Comparison of ENCODE assay signal across 9 mouse cellular contexts in genomic region chr13:47224648-47225323, GRCm38 (mm10).
DNase-seq lines count a peak whose midpoint lies in the region; ATAC-seq and TF ChIP-seq lines count a peak whose summit lies in the region.
"Had no signal": no experiment of that assay in that cellular context is flagged by ENCODE, and none has a peak within 500 bp of the region (broad histone marks: within the 10 kb centered on the region; RNA-seq: fewer than 3 reads in every experiment).

No protein-coding gene starts in this region.

- H3K4me2 ChIP-seq in kidney, postnatal 0 days (ENCODE audit: low read length), result no peak overlapping the region

- H3K9ac ChIP-seq in liver, adult 2 months (ENCODE audit: low read depth, low read length), result peak overlapping the region; percentile 11; the same call in 1 of the 2 replicates
- H3K9ac ChIP-seq in kidney, postnatal 0 days (ENCODE audit: low read depth, low read length), result no peak overlapping the region

- peak overlapping the region; percentile 87 for H3K27ac ChIP-seq in liver, adult 2 months (replicated peaks; ENCODE audit: insufficient read depth, low read depth, low read length)
- H3K27ac ChIP-seq in kidney, postnatal 0 days, result no peak overlapping the region
- peak overlapping the region; percentile 45 for H3K27ac ChIP-seq in small intestine, adult 2 months (ENCODE audit: insufficient read depth, low read depth, low read length)

- no peak for TF ChIP-seq CTCF in liver, adult 2 months (IDR thresholded peaks at IDR 0.05; ENCODE audit: low read depth, low read length)
- no peak for TF ChIP-seq CTCF in kidney, postnatal 0 days (IDR thresholded peaks at IDR 0.05; ENCODE audit: low read depth)
- no peak for TF ChIP-seq CTCF in small intestine, adult 2 months (IDR thresholded peaks at IDR 0.05; ENCODE audit: extremely low read depth, insufficient read length, insufficient replicate concordance, low read depth, low read length)

- peaks cover 30% of the 10 kb centered on the region; the same call in 1 of the 2 replicates for H3K36me3 ChIP-seq in liver, adult 2 months (ENCODE audit: control insufficient read depth, insufficient read depth, low read length)
- H3K36me3 ChIP-seq in kidney, postnatal 0 days (ENCODE audit: insufficient read depth, low read length), result no peaks in the 10 kb centered on the region
- 0 out of 2 replicates have a peak, but pooled peaks cover 3% of the 10 kb centered on the region for H3K36me3 ChIP-seq in small intestine, adult 2 months (ENCODE audit: control insufficient read depth, insufficient read depth, low read length)

- DNase-seq in adrenal gland, adult (ENCODE audit: inconsistent age in 2 of 2, low spot score in 1 of 2), result peak; percentile 34 to 52
- no peak for DNase-seq in adrenal gland, adult 8-10 months
- DNase-seq in liver, adult 2 months (ENCODE audit: extremely low read depth, low read depth, low spot score), result no peak
- no peak for DNase-seq in liver
- peak; percentile 54 for DNase-seq in kidney, postnatal 0 days (ENCODE audit: low spot score)
- no peak for DNase-seq in frontal cortex, postnatal 14 days (ENCODE audit: low spot score in 2 of 2)
- DNase-seq in urinary bladder, postnatal 10 days (ENCODE audit: low spot score), result no peak

- no peak for TF ChIP-seq POLR2A in liver, adult 2 months (IDR thresholded peaks at IDR 0.05; ENCODE audit: extremely low read depth, insufficient read depth, low read length)
- no peak for TF ChIP-seq POLR2A in small intestine, adult 2 months (IDR thresholded peaks at IDR 0.05; ENCODE audit: low read depth, low read length)

- no peak overlapping the region for H3K4me3 ChIP-seq in liver, adult 2 months (ENCODE audit: insufficient read depth, low read depth, low read length)
- H3K4me3 ChIP-seq in kidney, postnatal 0 days (replicated peaks; ENCODE audit: low read depth, low read length), result no peak overlapping the region
- H3K4me3 ChIP-seq in small intestine, adult 2 months (ENCODE audit: low read depth, low read length), result no peak overlapping the region
- H3K4me3 ChIP-seq: myocyte had no signal

- 42% methylated on average over 14 of the region's 14 CpGs for whole genome bisulfite sequencing in liver, adult 2 months
- 21% methylated on average over 14 of the region's 14 CpGs for WGBS in kidney, postnatal 0 days
- 49% methylated on average over 14 of the region's 14 CpGs for WGBS in small intestine, adult 2 months

- peaks cover 27% of the 10 kb centered on the region for H3K4me1 ChIP-seq in liver, adult 2 months (ENCODE audit: control insufficient read depth, insufficient read depth, low read length)
- no peaks in the 10 kb centered on the region for H3K4me1 ChIP-seq in kidney, postnatal 0 days (replicated peaks; ENCODE audit: insufficient read depth, low read length)
- no peaks in the 10 kb centered on the region for H3K4me1 ChIP-seq in small intestine, adult 2 months (ENCODE audit: control insufficient read depth, insufficient read depth, insufficient read length, low read length)

- no peak for ATAC-seq in kidney, postnatal 0 days (replicated peaks; ENCODE audit: low FRiP score, low read depth)

- H3K9me3 ChIP-seq in kidney, postnatal 0 days (replicated peaks; ENCODE audit: low read length), result no peaks in the 10 kb centered on the region

- H3K79me2 ChIP-seq in liver, adult 2 months (ENCODE audit: control insufficient read depth, insufficient read depth, low read length), result peaks cover 13% of the 10 kb centered on the region; the same call in 1 of the 2 replicates

- no peaks in the 10 kb centered on the region for H3K27me3 ChIP-seq in liver, adult 2 months (ENCODE audit: control insufficient read depth, insufficient read depth, low read length)
- H3K27me3 ChIP-seq in kidney, postnatal 0 days (ENCODE audit: insufficient read depth, low read length), result no peaks in the 10 kb centered on the region
- H3K27me3 ChIP-seq in small intestine, adult 2 months (ENCODE audit: control insufficient read depth, insufficient read depth, low read length), result no peaks in the 10 kb centered on the region

Comparison
In these comparisons a context has a peak if more than half of its experiments do, and no peak if none do; other contexts are left out.
1. DNase-seq: peak in adrenal gland, adult (2 of 2) and kidney, postnatal 0 days (single experiment); none in adrenal gland, adult 8-10 months (single experiment), liver, adult 2 months (single experiment), liver (single experiment), frontal cortex, postnatal 14 days (0 of 2) and urinary bladder, postnatal 10 days (single experiment).